Mouse (Mus musculus): ENCODE measurements around the gene Adam22. TPM values are rescaled to one million over a fixed set of nuclear protein-coding genes. Genes with fewer than 3 reads are reported as not detected.

The Adam22 gene
- polyA plus RNA-seq, 1 experiment from 2014 or later, result 32.5 TPM

DNA sequence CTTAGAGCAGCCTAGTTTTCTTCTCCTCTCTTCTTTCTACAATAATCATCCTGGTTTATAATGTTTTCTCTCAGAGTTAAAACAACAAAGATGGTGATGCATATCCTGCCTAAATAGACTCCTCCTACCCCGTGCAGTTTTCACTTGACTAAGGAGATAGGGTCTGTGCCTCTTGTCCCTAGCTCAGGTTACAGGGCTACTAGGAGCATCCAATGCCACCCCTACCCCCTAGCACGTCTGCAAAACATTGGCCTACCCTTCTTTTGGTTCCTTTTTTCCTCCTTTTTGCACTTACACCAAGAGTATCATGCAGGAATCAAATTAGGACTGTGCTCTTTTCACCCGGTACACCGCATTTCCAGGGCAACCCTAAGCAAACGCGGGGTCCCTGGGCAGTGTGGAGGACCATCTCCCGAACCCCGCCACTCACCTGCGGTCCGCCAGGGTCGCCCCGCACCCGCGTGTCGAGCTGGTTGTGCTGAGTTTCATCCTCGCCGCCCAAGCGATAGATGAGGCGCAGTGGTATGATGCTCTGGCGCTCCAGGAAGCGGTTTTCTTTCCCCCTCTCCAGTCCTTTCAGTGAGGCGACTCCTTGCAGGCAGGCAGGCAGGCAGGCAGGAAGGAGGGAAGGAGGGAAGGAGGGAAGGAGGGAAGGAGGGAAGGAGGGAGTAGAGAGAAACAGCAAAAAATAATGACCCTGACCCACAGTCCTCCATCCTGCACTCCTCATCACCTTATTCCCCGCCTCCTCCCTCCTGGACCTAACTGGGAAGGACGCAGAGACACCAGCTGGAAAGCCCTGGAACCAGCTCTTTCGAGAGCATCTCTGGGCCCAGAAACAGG lies 968 bp downstream of the Adam22 start:
- Histone ChIP-seq H3K4me3 (peak overlapping the region; percentile 71), H3K9ac (peak overlapping the region; percentile 83), H3K4me1 (replicated peaks) (peaks cover 10% of the 10 kb centered on the region), H3K4me2 (peak overlapping the region; percentile 76), H3K27ac (replicated peaks) (peak overlapping the region; percentile 90), H3K27me3 (no peaks in the 10 kb centered on the region), H3K9me3 (no peaks in the 10 kb centered on the region), H3K36me3 (0 out of 2 replicates have a peak, but pooled peaks cover 5% of the 10 kb centered on the region)
- peak; percentile 76 for ATAC-seq (ENCODE audit: low read depth)
- 1% methylated on average over 25 of the region's 25 CpGs for WGBS

DNA sequence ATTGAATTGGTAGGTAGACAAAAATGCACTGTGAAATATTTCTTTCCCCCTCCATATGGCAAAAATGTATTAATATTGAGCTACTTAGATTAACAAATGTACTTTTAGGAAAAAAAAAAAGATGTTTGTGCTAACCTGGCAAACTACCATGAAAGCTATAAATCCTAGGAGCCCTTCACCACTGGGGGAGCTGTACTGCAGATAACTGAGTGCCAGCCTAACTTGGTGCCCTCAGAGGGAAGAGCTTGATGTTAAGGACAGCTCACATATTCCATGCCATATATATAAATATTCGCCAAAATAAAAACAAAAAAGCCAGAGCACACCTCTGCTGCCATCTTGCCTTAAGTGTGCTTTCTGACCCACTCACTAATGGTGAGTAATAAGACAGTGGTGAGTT lies 5.6 kb downstream of the Adam22 start:
- no peak overlapping the region for H3K27ac ChIP-seq (replicated peaks)
- no peak overlapping the region for H3K4me2 ChIP-seq
- no peaks in the 10 kb centered on the region for H3K9me3 ChIP-seq
- H3K4me3 ChIP-seq, result no peak overlapping the region
- WGBS, result 72% methylated on average over 1 of the region's 1 CpGs
- H3K4me1 ChIP-seq (replicated peaks), result peaks cover 18% of the 10 kb centered on the region
- H3K9ac ChIP-seq, result no peak overlapping the region
- ATAC-seq (ENCODE audit: low read depth), result no peak
- H3K27me3 ChIP-seq, result no peaks in the 10 kb centered on the region
- H3K36me3 ChIP-seq, result 0 out of 2 replicates have a peak, but pooled peaks cover 5% of the 10 kb centered on the region

DNA sequence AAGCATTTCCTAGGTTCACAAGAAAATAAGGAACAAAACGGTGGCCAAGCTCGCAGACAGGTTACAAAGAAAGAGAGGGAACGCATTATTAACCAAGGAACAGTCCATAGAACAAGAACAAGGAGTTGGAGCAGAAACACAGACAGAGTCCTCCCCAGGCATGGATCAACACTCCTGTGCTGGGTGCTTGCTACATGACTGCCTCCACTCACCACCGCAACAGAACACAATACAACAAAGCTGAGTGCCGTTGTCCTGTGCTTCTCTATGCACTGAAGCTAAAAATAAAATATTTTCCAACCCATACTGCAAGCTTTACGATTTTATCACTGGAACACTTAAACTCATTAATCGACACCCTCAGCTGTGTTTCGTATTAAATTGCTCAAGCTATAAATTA lies 10.3 kb downstream of the Adam22 start:
- Histone ChIP-seq H3K9ac (no peak overlapping the region), H3K27me3 (no peaks in the 10 kb centered on the region), H3K4me2 (no peak overlapping the region), H3K9me3 (no peaks in the 10 kb centered on the region), H3K27ac (replicated peaks) (peak overlapping the region; percentile 19; the same call in 1 of the 2 replicates), H3K4me3 (no peak overlapping the region), H3K4me1 (replicated peaks) (peaks cover 20% of the 10 kb centered on the region), H3K36me3 (no peaks in the 10 kb centered on the region)
- 73% methylated on average over 8 of the region's 8 CpGs for WGBS
- ATAC-seq (ENCODE audit: low read depth), result 0 out of 2 replicates have a peak, but pooled peaks have one; percentile 41

DNA sequence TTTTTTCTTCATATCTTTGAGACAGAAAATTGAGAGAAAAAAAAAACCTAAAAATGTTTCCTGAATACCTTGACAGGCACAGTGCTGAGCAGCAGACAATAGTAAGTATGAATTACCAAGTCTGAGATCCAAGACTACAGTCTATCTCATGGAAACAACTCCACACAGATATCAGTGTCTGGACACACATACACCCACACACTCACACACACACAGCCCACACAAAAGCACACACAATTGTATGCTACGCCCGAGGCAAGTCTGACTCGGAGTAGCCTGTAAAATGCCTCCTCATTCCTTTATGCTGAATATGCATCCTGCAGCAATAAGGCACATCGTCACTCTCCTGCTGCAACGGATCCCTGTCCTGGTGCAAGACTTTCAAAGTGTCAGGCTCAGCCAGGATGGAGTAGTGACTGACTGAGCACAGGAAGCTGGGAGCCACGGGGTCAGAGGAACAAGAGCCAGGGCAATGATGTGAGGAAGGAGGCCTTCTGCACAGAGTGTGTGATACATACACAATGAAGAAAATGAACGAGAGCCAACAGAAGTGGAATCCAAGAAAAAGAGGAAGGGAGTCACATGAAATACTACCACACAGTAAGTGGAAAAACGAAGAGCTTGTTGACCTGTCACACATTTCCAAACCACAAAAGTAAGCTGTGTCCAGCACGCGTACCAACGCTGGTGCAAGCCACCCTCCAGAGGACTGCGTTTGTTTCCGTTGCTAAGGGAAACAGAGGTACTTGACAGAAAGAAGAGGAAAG lies 10.9 kb downstream of the Adam22 start:
- peaks cover 20% of the 10 kb centered on the region for H3K4me1 ChIP-seq (replicated peaks)
- peak; percentile 50; the same call in 1 of the 2 replicates for ATAC-seq (ENCODE audit: low read depth)
- H3K9me3 ChIP-seq, result no peaks in the 10 kb centered on the region
- H3K9ac ChIP-seq, result no peak overlapping the region
- peak overlapping the region; percentile 19; the same call in 1 of the 2 replicates for H3K27ac ChIP-seq (replicated peaks)
- H3K4me3 ChIP-seq, result no peak overlapping the region
- H3K4me2 ChIP-seq, result no peak overlapping the region
- 59% methylated on average over 13 of the region's 13 CpGs for WGBS
- H3K36me3 ChIP-seq, result no peaks in the 10 kb centered on the region
- no peaks in the 10 kb centered on the region for H3K27me3 ChIP-seq

DNA sequence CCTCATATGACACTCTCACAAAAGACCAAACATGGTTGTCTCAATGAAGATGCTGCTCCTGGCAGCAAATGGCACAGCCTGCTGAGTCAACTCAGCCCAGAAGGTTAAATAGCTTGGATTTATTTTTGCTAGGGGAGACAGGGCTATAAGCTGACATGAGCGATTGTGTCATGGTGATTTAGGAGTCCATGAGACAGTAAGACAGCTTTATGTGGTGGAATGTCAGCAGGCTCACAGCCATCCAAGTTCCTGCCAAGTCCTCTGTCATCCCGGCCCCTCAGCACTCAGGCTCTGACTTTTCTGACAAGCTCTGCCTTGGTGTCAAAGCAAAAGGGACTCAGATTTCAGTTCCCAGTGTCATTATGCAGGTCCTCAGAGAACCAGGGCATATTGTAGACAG lies 11.6 kb downstream of the Adam22 start:
- no peak overlapping the region for H3K9ac ChIP-seq
- no peaks in the 10 kb centered on the region for H3K27me3 ChIP-seq
- 21% methylated on average over 2 of the region's 2 CpGs for WGBS
- no peak overlapping the region for H3K4me2 ChIP-seq
- no peaks in the 10 kb centered on the region for H3K36me3 ChIP-seq
- H3K4me1 ChIP-seq (replicated peaks), result peaks cover 20% of the 10 kb centered on the region
- H3K4me3 ChIP-seq, result no peak overlapping the region
- peak; percentile 82 for ATAC-seq (ENCODE audit: low read depth)
- H3K9me3 ChIP-seq, result no peaks in the 10 kb centered on the region
- no peak overlapping the region for H3K27ac ChIP-seq (replicated peaks)

DNA sequence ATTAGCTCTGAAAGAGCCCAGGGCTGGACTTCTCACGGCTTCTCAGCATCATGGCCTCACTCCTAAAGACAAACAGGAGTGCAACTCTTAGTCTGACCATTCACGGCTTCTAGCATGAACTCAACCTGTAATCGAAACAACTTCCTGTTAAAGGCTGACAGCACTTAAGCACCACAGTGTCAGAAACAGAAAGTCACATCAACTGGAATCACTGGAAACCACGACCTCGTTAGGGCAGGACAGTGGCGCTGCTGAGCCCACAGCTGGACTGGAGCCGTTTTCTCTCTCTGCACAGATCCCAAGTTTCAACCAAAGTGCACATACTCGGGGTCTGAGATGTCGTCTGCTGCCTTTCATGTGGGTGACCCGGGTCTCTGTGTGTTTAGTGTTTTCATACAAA lies 18.4 kb downstream of the Adam22 start:
- WGBS, result 81% methylated on average over 10 of the region's 10 CpGs

DNA sequence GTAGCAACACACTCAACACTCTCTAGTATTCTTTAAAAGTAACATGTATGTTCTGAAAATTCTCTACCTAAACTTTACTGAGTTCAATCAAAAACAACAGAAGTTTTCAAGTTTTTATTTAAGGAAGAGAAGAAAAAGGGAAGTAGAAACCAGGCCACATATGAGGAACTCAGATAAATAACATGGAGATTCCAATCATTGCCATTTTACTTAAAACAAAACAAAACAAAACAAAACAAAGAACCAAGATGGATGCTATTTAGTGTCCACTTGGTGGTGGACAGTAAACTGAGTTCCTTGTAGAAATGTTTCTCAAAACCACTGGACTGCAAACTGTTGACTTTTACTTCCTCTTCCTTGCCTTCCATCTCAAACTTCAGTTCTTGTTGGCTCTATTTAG lies 21.6 kb downstream of the Adam22 start:
- H3K9ac ChIP-seq, result no peak overlapping the region
- ATAC-seq (ENCODE audit: low read depth), result no peak
- H3K4me1 ChIP-seq (replicated peaks), result no peaks in the 10 kb centered on the region
- no peaks in the 10 kb centered on the region for H3K9me3 ChIP-seq
- H3K4me3 ChIP-seq, result no peak overlapping the region
- no peaks in the 10 kb centered on the region for H3K27me3 ChIP-seq
- no peak overlapping the region for H3K27ac ChIP-seq (replicated peaks)
- no peaks in the 10 kb centered on the region for H3K36me3 ChIP-seq
- no peak overlapping the region for H3K4me2 ChIP-seq

More for the DNA sequence above, 18.4 kb downstream of the Adam22 start:
- H3K4me2 ChIP-seq, result no peak overlapping the region
- no peaks in the 10 kb centered on the region for H3K4me1 ChIP-seq (replicated peaks)
- H3K27ac ChIP-seq (replicated peaks), result no peak overlapping the region
- H3K27me3 ChIP-seq, result no peaks in the 10 kb centered on the region
- no peaks in the 10 kb centered on the region for H3K36me3 ChIP-seq
- no peak for ATAC-seq (ENCODE audit: low read depth)
- H3K4me3 ChIP-seq, result no peak overlapping the region
- H3K9me3 ChIP-seq, result no peaks in the 10 kb centered on the region
- H3K9ac ChIP-seq, result no peak overlapping the region

DNA sequence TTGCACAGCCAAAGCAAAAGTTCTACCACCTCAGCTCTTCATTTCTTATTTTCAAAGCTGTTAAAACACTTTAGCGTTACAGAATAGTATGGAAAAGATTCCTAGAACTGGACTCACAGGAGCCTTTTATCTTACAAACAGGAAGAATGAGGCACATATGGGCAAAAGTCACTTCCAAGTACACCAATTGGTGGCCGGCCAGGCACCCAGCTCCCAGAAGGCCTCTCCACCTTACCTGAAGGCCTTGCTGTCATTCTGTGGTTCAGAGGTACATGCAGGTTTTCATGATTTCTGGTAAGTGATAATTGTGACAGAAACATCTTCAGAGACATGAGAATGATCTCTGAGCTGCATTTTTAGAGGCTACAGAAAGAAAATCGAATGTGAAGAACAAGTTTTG lies 24.7 kb downstream of the Adam22 start:
- 89% methylated on average over 3 of the region's 3 CpGs for WGBS
- no peaks in the 10 kb centered on the region for H3K27me3 ChIP-seq
- H3K27ac ChIP-seq (replicated peaks), result no peak overlapping the region
- H3K4me1 ChIP-seq (replicated peaks), result no peaks in the 10 kb centered on the region
- H3K36me3 ChIP-seq, result no peaks in the 10 kb centered on the region
- H3K4me3 ChIP-seq, result no peak overlapping the region
- ATAC-seq (ENCODE audit: low read depth), result no peak
- no peak overlapping the region for H3K9ac ChIP-seq
- H3K9me3 ChIP-seq, result no peaks in the 10 kb centered on the region
- H3K4me2 ChIP-seq, result no peak overlapping the region

DNA sequence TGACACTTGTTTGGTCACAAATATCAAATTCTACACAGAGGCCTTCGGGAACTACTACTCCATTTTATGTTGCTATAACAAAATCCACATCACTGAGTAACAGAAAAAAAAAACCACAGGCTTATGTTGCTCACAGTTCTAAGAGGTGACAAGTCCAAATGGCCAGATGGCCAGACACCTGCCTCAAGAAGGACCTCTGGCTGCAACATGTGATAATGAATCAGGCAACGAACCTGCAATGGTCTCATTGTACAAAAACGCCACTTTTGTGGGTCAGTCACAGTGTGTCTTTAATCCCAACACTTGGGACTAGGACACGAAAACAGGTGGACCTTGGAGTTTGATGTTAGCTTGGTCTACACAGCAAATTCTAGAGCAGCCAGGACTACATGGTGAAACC lies 26.3 kb downstream of the Adam22 start:
- Histone ChIP-seq H3K27ac (replicated peaks) (no peak overlapping the region), H3K27me3 (no peaks in the 10 kb centered on the region), H3K9ac (no peak overlapping the region), H3K4me3 (no peak overlapping the region), H3K4me2 (no peak overlapping the region), H3K4me1 (replicated peaks) (no peaks in the 10 kb centered on the region), H3K36me3 (no peaks in the 10 kb centered on the region), H3K9me3 (no peaks in the 10 kb centered on the region)
- 94% methylated on average over 4 of the region's 4 CpGs for WGBS
- no peak for ATAC-seq (ENCODE audit: low read depth)

DNA sequence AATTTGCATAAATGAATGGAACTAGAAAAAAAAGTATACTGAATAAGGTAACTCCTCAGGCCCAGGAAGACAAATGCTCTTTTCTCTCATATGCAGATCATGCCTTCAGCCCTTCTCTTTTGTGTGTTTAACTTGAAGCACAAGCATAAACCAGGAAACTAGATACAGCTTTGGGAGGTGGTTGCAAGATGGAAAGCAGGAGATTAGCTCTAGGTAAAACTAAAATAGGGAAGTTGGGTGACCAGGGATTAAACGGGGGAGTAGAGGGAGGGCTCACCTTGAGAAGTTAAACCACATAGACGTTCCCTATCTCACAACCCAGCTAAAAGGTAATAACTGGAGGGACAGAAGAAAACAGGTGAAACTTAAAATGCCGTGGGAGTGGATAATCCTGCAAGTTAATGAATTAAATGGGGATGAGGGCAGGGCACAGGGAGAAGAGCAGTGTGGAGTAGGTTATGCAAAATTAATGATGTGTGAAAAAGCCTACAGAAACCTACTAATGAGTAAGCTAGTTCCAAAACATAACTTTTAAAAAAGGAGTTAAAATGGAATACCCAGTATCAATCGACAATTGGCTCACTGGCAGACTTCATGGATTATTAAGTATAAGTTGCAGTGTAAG lies 40.2 kb downstream of the Adam22 start:
- no peaks in the 10 kb centered on the region for H3K4me1 ChIP-seq (replicated peaks)
- no peak overlapping the region for H3K4me3 ChIP-seq
- no peaks in the 10 kb centered on the region for H3K27me3 ChIP-seq
- no peak for ATAC-seq (ENCODE audit: low read depth)
- no peaks in the 10 kb centered on the region for H3K9me3 ChIP-seq
- no peak overlapping the region for H3K4me2 ChIP-seq
- 81% methylated on average over 4 of the region's 4 CpGs for WGBS
- H3K27ac ChIP-seq (replicated peaks), result no peak overlapping the region
- H3K36me3 ChIP-seq, result peaks cover 13% of the 10 kb centered on the region
- no peak overlapping the region for H3K9ac ChIP-seq

DNA sequence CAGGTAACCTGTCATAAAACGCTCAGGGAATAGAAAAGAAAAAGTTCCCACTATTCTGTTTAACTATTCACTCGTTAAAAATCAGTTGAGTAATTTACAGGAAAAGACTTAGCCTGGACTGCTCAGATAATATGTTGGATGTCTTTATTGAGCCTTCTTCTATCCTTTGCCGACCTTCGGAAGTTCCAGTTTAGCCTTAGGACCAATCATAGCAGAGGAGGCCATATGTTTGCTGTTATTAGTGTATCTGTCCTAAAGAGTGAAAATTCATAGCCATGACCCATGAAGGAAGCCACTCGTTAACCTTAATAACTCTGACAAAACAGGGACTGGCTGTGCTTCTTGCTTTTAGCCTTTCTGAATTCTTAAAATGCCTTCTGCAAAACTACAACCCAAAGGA lies 41.3 kb downstream of the Adam22 start:
- ATAC-seq (ENCODE audit: low read depth), result no peak
- no peaks in the 10 kb centered on the region for H3K9me3 ChIP-seq
- H3K27me3 ChIP-seq, result no peaks in the 10 kb centered on the region
- no peaks in the 10 kb centered on the region for H3K4me1 ChIP-seq (replicated peaks)
- WGBS, result 86% methylated on average over 5 of the region's 5 CpGs
- H3K36me3 ChIP-seq, result peaks cover 13% of the 10 kb centered on the region
- H3K4me3 ChIP-seq, result no peak overlapping the region
- no peak overlapping the region for H3K9ac ChIP-seq
- H3K27ac ChIP-seq (replicated peaks), result no peak overlapping the region
- H3K4me2 ChIP-seq, result no peak overlapping the region

DNA sequence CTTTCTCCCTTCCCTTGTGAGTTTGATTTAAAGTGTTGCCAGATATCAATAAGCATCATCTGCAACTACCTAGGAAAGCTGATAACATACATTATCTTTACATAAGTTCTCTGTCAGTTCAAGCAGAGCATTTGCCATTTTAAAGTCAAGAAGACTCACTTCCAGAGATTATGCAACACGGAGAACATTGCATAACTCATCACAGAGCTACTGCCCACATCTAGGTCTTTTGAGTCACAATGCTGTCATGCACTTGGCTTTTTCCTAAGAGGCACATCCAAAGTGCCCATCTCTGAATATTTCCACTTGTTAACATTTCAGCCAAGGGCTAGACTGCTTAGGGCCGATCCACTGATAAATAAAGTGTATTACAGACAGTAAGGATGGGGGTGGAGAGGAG lies 55.6 kb downstream of the Adam22 start:
- Histone ChIP-seq H3K4me1 (replicated peaks) (no peaks in the 10 kb centered on the region), H3K27ac (replicated peaks) (no peak overlapping the region), H3K27me3 (no peaks in the 10 kb centered on the region), H3K9ac (no peak overlapping the region), H3K4me3 (no peak overlapping the region), H3K9me3 (no peaks in the 10 kb centered on the region), H3K36me3 (no peaks in the 10 kb centered on the region), H3K4me2 (no peak overlapping the region)
- ATAC-seq (ENCODE audit: low read depth), result no peak
- WGBS, result 90% methylated on average over 2 of the region's 2 CpGs

Measured in neural tube, embryonic 13.5 days (tissue).